Mouse (Mus musculus): ENCODE measurements around the gene Gimap1. TPM values are rescaled to one million over a fixed set of nuclear protein-coding genes. Genes with fewer than 3 reads are reported as not detected.

Gene Gimap1
- polyA plus RNA-seq (2012; rRNA removed), result 3.0 and 5.5 TPM in 2 replicates

GRCm38 (mm10) chr6:48738961-48739779, at the start of gene Gimap1:
Gene Gimap1 (plus strand): TSS chr6:48739054.
- no peak for DNase-seq (ENCODE audit: low spot score)

GRCm38 (mm10) chr6:48689320-48689719, 49.5 kb upstream of the Gimap1 start:
- DNase-seq (ENCODE audit: low spot score), result no peak

GRCm38 (mm10) chr6:48692962-48693361, 45.9 kb upstream of the Gimap1 start:
- DNase-seq (ENCODE audit: low spot score), result no peak

- no peak for DNase-seq (ENCODE audit: low spot score)
Measured at GRCm38 (mm10) chr6:48696830-48697554, 41.9 kb upstream of the Gimap1 start.

GRCm38 (mm10) chr6:48697555-48697930, 41.3 kb upstream of the Gimap1 start:
- DNase-seq (ENCODE audit: low spot score), result no peak

GRCm38 (mm10) chr6:48698066-48698856, 40.6 kb upstream of the Gimap1 start:
- no peak for DNase-seq (ENCODE audit: low spot score)

GRCm38 (mm10) chr6:48698888-48699287, 40.0 kb upstream of the Gimap1 start:
- DNase-seq (ENCODE audit: low spot score), result no peak

- DNase-seq (ENCODE audit: low spot score), result no peak
Measured at GRCm38 (mm10) chr6:48700251-48701075, 38.4 kb upstream of the Gimap1 start.

- no peak for DNase-seq (ENCODE audit: low spot score)
Measured at GRCm38 (mm10) chr6:48702146-48702545, 36.7 kb upstream of the Gimap1 start.

GRCm38 (mm10) chr6:48702601-48703000, 36.3 kb upstream of the Gimap1 start:
- no peak for DNase-seq (ENCODE audit: low spot score)

- no peak for DNase-seq (ENCODE audit: low spot score)
Measured at GRCm38 (mm10) chr6:48704146-48704545, 34.7 kb upstream of the Gimap1 start.

- DNase-seq (ENCODE audit: low spot score), result no peak
Measured at GRCm38 (mm10) chr6:48706130-48706529, 32.7 kb upstream of the Gimap1 start.

- DNase-seq (ENCODE audit: low spot score), result no peak
Measured at GRCm38 (mm10) chr6:48718455-48718854, 20.4 kb upstream of the Gimap1 start, which contains the start of the genes Gm28053 and Gimap7. Gene Gm28053 (plus strand): TSS chr6:48718607. Gene Gimap7 (plus strand): TSS chr6:48718621.

GRCm38 (mm10) chr6:48720326-48720725, 18.5 kb upstream of the Gimap1 start:
- DNase-seq (ENCODE audit: low spot score), result no peak

GRCm38 (mm10) chr6:48723468-48723867, 15.4 kb upstream of the Gimap1 start:
- no peak for DNase-seq (ENCODE audit: low spot score)

GRCm38 (mm10) chr6:48725476-48725875, 13.4 kb upstream of the Gimap1 start:
- DNase-seq (ENCODE audit: low spot score), result no peak

GRCm38 (mm10) chr6:48727761-48728160, 11.1 kb upstream of the Gimap1 start:
- DNase-seq (ENCODE audit: low spot score), result no peak

- no peak for DNase-seq (ENCODE audit: low spot score)
Measured at GRCm38 (mm10) chr6:48732864-48733304, 6.0 kb upstream of the Gimap1 start.

GRCm38 (mm10) chr6:48733660-48734059, 5.2 kb upstream of the Gimap1 start:
- no peak for DNase-seq (ENCODE audit: low spot score)

- DNase-seq (ENCODE audit: low spot score), result no peak
Measured at GRCm38 (mm10) chr6:48737053-48737452, 1.8 kb upstream of the Gimap1 start.

GRCm38 (mm10) chr6:48737688-48738087, 1.2 kb upstream of the Gimap1 start:
- DNase-seq (ENCODE audit: low spot score), result no peak
